Mouse (Mus musculus): ENCODE measurements at regions not wholly inside any gene's neighbourhood (a gene's known extent, or its start where the extent isn't known, plus 50 kb on each side); places are given as distances from the start of the nearest gene placed in this dataset.

GRCm38 (mm10) chr2:178758366-178758765 is 328.0 kb downstream of the Cdh26 start:
- TF ChIP-seq POLR2A (IDR thresholded peaks at IDR 0.05; ENCODE audit: extremely low read depth, insufficient read depth, low read length), result no peak
- TF ChIP-seq CTCF (IDR thresholded peaks at IDR 0.05; ENCODE audit: extremely low read depth, insufficient read depth, low read length), result peak; percentile 93
